Mouse (Mus musculus) c-Kit-positive CD71-positive TER-119-positive erythroid progenitor cells, embryonic 14.5 days (primary cell): ENCODE data around the gene Tnfaip8l2.

Experiments used
- DNase-seq: peaks from one replicate; pipeline ENCODE4 v3.0.0-alpha.2; 2013; ENCODE audit warnings: low spot score

Gene Tnfaip8l2

DNA sequence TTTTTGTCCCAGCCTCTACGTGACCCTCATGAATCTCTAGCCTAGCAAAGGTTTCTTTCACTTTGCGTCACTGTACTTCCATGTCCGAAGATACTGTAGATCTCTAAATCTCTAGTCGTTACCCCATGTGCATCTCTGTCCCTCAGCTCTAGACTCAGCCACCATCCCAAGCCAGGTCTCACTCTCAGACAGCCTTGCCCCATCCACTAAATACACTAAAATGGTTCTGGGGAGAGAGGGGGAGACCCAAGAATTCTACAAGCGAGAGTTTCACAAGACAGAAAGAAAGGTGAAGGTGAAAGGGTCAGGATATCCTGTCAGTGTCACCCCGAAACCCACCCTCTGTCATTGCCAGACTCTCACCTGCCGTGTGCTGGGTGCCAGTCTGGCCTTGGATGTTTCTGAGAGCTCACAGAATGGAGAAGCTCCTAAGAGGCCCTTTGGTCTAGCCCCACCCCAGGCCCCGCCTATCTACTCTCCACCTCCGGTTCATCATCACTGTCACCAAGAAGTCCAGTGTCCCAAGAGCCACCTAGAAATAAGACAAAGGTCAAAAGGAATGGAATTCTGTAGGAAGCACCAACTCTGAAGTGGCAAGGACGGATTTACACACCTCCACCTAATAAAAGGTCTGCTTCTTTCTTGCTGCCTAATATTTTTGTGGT is at the start of gene Tnfaip8l2:
Gene Tnfaip8l2, minus strand, starts transcription at position 409 of the 665 bp plus-strand sequence.
- DNase-seq, result no peak

DNA sequence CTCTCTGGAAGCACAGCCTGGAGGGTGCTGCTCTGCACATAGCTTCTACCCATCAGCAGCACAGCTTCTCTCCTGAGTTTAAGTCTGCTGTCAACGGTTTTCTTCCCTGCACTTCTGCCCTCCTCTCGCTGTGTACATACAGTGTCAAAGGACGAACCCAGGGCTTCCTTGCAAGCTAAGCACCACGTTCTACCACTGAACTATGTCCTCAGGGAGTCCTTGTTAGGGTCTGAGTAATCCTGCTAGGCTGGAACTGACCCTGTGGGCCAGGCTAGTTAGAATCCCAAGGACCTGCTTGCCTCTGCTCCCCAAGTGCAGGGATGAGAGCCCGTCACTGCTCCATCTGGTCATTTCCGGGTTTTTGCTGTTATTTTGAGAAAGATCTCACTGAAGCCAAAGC is 44.7 kb upstream of the Tnfaip8l2 start:
- no peak for DNase-seq

DNA sequence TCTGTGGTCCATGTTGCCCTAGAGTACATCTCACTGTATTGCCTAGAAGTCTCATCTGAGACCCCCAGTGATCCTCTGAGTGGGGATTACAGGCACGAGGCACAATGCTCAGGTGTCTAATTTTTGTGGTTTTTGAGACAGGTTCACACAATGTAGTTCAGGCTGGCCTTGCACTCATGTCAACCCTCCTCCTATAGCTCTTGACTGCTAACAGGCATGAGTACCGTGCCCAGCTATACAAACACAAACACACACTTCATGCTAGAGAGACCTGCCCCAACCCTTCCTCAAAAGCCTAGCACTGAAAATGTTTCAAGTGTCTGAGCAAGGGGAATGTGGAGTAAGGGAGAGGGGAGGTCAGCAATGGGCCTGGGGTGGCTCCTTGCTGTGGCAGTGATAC is 43.9 kb upstream of the Tnfaip8l2 start:
- DNase-seq, result no peak

DNA sequence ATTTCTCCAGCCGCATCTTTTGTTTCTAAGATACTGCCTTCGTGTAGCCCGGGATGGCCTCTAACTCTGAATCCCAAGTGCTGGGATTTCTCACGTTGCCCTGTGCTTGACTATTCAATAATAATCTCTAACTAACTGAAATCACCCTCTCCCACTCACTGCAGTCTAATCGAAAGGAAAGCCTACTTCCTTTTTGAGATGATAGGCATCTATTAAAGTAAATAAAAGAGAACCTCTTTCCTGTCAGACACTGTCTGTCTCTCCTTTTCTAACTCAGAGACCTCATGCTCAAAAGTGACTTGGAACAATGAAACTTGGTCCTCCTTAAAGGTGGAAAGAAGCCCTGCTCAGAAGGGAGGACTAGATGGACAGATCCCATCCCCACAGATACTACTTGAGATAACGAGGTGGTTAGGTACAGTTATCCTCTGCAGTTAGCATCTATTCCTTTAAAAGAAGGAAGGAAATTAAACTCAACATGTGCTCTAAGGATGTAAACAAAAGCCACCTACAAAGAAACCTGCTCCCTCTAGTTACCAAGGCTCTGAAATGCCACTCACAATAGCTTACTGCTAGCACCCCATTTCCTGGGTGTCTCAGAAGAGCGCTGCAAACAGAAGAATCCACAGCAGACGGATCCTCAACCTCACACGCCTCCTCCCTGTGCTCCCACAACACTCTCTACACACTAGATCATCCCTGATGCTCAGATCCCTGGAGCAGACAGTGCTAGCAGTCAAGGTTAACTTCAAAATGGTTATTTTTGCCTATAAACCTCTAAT is 42.8 kb upstream of the Tnfaip8l2 start:
- no peak for DNase-seq

DNA sequence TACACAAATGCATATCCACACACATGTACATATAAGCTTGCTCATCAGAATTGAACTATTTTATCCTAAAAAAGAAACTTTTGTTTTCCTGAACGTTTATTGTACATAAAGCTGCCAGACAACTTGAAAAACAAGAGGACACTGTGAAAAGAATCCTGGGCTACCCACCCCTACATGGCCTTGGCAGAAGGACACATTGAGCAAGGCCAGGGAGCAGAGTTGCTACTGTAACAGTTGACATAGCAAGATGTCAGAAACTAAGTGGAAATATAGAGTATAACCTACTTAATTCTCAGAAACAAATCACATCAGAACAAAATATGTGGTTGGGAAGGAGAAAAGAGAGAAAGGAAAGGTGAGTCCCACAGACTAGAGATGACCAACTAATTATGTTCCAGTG is 39.7 kb upstream of the Tnfaip8l2 start:
- DNase-seq, result no peak

GRCm38 (mm10) chr3:95179890-95180289 is 37.7 kb upstream of the Tnfaip8l2 start:
- no peak for DNase-seq

- no peak for DNase-seq
Observed at GRCm38 (mm10) chr3:95178948-95179347, 36.8 kb upstream of the Tnfaip8l2 start.

DNA sequence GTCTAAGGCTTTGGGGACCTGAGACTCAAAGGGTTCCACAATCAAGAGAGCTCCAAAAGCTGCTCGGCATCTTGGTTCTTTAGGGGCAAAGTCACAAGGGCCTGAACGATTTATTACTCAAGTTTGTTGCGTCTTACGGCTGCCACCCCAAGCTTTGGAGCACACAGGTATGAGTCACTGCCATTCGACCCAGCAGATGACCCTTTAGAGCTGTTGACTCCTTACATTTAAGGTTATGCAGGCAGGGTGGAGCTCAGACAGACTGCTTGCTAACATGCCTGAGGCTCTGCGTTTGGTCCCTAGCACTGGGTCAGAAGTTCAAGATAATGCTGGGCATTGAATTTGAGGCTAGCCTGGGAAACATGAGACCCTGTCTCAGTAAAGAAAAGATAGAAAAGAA is 35.4 kb upstream of the Tnfaip8l2 start:
- DNase-seq, result no peak

DNA sequence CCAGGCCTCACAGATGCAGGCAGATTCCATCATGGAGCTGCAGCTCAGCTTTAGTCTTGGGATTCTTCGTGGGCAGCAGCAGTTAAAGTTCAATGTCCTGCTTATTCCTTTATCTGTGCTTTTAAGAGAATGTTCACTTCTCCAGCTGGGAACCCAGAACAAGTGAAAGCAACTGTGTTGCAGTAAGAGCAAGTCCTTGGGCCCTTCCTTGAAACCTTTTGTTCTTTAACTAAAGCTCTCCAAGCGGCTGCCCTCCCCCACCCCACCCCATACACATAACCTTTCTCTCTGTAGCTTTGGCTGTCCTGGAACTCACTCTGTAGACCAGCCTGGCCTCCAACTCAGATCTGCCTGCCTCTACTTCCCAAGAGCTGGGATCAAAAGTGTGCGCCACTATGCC is 34.3 kb upstream of the Tnfaip8l2 start:
- DNase-seq, result no peak

DNA sequence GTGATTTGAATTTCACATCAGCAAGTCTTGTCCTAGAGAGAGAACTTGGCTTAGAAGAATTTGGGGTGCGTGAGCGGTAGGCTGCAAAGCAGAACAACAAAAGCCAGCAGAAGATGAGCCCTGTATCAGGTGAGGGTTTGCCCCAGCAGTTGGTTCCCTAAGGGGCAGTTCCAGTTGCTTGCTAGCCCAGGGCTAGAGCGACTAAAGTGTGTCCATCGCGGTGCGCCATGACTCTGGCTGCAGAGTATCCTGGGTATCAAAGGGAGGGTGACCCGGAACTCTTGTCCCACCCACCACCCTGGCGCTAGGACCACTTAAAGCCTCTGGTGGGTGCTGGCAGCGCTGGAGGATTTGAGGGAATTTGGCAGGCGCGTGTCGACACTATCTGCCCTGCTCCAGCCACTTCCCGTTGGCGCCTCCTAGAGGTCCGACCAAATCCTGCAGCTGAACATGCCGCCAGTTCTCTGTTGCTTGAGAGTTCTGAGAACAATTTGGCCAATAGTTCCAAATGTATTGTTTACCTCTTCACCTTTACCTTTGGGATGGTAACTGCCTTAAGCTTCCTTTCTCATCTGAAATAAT is 31.9 kb upstream of the Tnfaip8l2 start:
- DNase-seq, result peak; percentile 74

DNA sequence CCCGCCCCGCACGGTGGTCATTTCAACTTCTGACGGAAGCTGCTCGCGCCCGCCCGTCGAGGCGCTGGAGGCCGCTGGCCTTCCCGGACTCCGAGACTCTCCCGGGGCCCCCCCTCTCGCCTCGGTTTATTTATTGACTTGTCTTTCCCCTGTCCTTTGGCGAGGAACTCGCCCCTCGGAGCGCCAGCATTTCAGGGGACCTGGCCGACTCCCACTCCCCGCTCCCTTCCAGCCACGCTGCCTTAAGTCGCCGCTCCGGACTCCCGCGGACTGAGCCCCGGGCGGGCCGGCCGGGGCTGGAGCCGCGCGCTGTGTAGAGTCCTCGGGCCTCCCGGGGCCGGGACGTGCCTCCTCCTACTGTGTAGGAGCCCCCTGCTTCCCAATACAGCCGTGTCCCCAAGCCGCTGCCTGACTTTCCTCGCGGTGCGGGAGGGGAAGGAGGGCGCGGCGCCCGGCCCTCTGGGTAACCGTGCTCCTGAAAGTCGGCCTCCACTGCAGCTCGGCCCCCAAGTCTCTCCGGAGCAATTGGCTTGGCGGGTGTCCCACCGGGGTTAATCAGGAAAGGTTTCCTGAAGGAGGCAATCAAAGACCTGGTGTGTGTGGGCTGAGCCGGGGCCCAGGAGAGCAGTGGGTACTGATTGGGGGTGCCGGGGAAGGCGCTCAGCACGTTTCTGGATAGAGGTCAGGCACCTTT is 31.2 kb upstream of the Tnfaip8l2 start:
- DNase-seq, result no peak

DNA sequence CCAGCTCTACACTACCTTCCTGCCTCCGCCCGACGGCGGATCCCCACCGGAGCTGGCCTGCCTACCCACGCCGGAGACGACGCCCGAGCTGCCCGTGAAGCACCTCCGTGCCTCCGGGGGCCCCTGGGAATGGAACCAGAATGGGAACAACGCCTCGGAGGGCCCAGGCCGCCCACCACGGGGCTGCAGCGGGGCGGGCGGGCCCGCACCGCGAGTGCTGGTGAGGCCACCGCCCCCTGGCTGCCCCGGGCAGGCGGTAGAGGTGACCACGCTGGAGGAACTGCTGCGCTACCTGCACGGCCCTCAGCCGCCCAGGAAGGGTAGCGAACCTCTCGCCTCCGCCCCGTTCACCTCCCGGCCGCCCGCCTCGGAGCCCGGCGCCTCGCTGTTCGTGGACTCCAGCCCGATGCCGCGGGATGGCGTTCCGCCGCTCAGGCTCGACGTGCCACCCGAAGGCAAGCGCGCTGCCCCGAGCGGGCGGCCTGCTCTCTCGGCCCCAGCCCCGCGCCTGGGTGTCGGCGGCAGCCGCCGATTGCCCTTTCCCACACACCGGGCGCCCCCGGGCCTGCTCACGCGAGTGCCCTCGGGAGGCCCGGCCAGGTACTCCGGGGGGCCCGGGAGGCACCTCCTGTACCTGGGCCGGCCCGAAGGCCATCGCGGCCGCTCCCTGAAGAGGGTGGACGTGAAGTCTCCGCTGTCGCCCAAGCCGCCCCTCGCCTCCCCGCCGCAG is 30.5 kb upstream of the Tnfaip8l2 start:
- no peak for DNase-seq

GRCm38 (mm10) chr3:95171105-95171504 is 28.9 kb upstream of the Tnfaip8l2 start:
- DNase-seq, result no peak

GRCm38 (mm10) chr3:95169996-95170395 is 27.8 kb upstream of the Tnfaip8l2 start:
- no peak for DNase-seq

- DNase-seq, result no peak
Observed at GRCm38 (mm10) chr3:95164840-95165239, 22.7 kb upstream of the Tnfaip8l2 start.

- DNase-seq, result no peak
Observed at GRCm38 (mm10) chr3:95164256-95164550, 22.0 kb upstream of the Tnfaip8l2 start.

DNA sequence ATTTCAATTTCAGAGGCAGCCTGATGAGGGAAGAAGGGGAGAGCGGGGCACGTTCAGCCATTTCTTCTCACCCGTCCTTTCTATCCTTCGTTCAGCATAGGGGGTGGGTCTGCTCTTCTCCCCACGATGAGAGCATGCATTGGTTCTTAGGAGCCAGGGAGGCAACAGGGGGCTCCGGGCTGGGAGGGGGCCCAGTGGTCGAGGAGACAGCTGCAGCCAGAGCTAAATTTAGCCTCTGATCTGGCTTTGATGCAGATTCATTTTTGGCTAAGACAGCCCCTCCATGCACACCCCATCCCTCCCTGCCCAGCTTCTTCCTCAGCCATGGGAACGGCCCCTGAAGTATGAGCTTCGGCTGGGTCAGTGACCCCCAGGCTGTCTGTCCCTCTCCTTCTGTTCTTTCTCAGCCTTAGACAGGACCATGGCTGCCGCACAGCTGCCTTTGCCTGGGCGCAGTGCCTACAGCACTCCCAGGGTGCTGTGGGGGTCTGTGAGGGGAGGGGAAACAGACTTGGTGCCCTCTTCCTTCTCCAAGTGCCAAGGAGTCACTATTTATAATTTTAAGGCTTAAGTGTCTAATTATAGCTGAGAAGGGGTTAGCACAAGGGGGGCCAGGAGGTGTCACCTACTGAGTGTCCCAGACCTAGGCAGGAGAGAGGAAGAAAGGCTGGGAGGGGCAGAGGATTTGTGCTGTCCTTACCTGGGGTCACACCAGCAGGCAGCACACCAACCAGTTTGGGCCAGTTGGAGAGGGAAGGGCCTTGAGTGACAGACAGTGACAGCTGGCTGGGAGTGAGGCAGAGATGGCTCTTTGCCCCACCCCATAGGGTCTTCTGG is 21.5 kb upstream of the Tnfaip8l2 start:
- no peak for DNase-seq

DNA sequence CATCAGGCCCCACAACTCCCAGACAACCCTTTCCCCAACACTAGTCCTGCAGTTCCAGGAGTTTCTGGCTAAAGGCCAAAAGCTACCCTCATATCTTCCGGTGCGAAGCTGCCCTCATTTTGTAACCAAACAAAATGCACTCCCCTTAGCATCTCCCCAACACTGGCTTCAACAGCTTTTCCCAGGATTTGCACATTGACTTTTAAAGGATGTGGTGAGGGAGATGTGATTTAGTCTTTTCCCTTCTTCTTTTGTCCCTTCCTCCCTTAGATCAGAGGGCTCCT is 20.1 kb upstream of the Tnfaip8l2 start:
- no peak for DNase-seq

DNA sequence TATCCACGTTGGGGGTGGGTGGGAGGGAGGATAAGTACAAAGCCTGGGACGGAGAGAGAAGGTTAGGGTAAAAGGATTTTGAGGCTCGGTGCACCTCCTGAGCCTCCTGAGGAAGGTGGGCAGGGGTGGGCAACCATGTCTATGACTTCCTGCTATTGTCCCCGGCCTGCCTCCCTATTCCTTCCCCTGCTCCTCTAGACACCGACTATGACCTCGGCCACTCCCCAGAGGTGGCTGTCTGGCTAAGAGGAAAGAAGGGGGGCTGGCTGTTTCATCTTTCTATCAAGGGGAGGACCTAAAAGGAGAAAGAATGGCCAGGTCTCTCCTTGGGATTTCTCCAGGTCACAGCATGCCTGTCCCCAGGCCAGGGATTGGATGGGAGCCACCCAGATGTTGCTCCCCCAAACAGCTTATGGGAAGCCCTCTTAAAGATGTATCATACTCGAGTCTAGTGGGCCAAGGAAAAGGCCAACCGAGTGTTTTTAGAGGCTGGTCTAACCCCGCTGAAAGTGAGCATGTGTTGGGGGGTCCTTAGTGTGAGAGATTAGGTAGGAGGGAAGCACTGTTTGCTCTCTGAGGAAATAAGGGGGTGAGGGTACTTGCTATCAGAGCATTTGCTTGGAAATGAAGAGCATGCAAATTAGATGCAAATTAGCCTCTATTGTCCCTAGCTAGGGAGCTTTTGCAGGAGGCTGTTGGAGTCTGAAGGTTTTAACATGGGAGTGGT is 19.6 kb upstream of the Tnfaip8l2 start:
- no peak for DNase-seq

GRCm38 (mm10) chr3:95161041-95161551 is 18.9 kb upstream of the Tnfaip8l2 start:
- no peak for DNase-seq
